Mouse (Mus musculus) layer of hippocampus, postnatal 25 days (tissue): ENCODE data around the gene Ssbp4. TPM values are rescaled to one million over a fixed set of nuclear protein-coding genes. Genes with fewer than 3 reads are reported as not detected.
A peak's percentile ranks its signal among the peaks of the same experiment; 100 is the strongest.
"Not testable (repeated sequence)": the region's sequence is repeated elsewhere in the genome, so short reads cannot be mapped to it uniquely, and the experiment has no call there.

ENCODE experiments used
- DNase-seq, 2 experiments: peaks; one replicate each; pipeline ENCODE4 v3.0.0; 2022; ENCODE audit warnings: mixed read lengths in 2 of 2, low spot score in 1 of 2; ENCODE audit errors: extremely low spot score in 1 of 2
- total RNA-seq, 2 experiments: library from RNA; stranded (reverse); gene quantifications; 2 replicates each; pipeline ENCODE4 v1.2.3; 2021

Gene Ssbp4
- total RNA-seq, 2 experiments from 2014 or later, result 285 to 304 TPM

- DNase-seq, result no peak
These were observed 13.8 kb downstream of the Ssbp4 start for GRCm38 (mm10) chr8:70594621-70595564.

GRCm38 (mm10) chr8:70593961-70594609 is 14.6 kb downstream of the Ssbp4 start, which contains the start of gene Isyna1:
TSS of gene Isyna1 (plus strand) at chr8:70594373.
- DNase-seq, result peak in 1 of 2 experiments; percentile 49

- no peak for DNase-seq
These were observed 15.5 kb downstream of the Ssbp4 start for GRCm38 (mm10) chr8:70593173-70593572.

GRCm38 (mm10) chr8:70591569-70591968 is 17.1 kb downstream of the Ssbp4 start:
- DNase-seq, result no peak

GRCm38 (mm10) chr8:70587955-70588354 is 20.7 kb downstream of the Ssbp4 start:
- DNase-seq, result not testable (repeated sequence)

GRCm38 (mm10) chr8:70585258-70585652 is 23.4 kb downstream of the Ssbp4 start:
- no peak for DNase-seq

GRCm38 (mm10) chr8:70584606-70585257 is 23.9 kb downstream of the Ssbp4 start:
- no peak for DNase-seq

- no peak for DNase-seq
These were observed 24.9 kb downstream of the Ssbp4 start for GRCm38 (mm10) chr8:70583476-70584387.

GRCm38 (mm10) chr8:70577207-70577606 is 31.5 kb downstream of the Ssbp4 start:
- DNase-seq, result no peak

GRCm38 (mm10) chr8:70574915-70575314 is 33.8 kb downstream of the Ssbp4 start:
- no peak for DNase-seq

- no peak for DNase-seq
These were observed 34.4 kb downstream of the Ssbp4 start for GRCm38 (mm10) chr8:70574302-70574701.

- DNase-seq, result no peak
These were observed 37.7 kb downstream of the Ssbp4 start for GRCm38 (mm10) chr8:70570990-70571389.

GRCm38 (mm10) chr8:70570360-70570759 is 38.3 kb downstream of the Ssbp4 start:
- no peak for DNase-seq

- DNase-seq, result no peak
These were observed 43.1 kb downstream of the Ssbp4 start for GRCm38 (mm10) chr8:70565561-70565960.

GRCm38 (mm10) chr8:70564696-70565235 is 43.9 kb downstream of the Ssbp4 start:
- no peak for DNase-seq

- DNase-seq, result no peak
These were observed 44.8 kb downstream of the Ssbp4 start for GRCm38 (mm10) chr8:70563763-70564387.

GRCm38 (mm10) chr8:70562802-70563201 is 45.9 kb downstream of the Ssbp4 start:
- no peak for DNase-seq

- no peak for DNase-seq
These were observed 46.7 kb downstream of the Ssbp4 start for GRCm38 (mm10) chr8:70561809-70562535.

- no peak for DNase-seq
These were observed 47.3 kb downstream of the Ssbp4 start for GRCm38 (mm10) chr8:70561357-70561756.
